In the genomic region with DNA sequence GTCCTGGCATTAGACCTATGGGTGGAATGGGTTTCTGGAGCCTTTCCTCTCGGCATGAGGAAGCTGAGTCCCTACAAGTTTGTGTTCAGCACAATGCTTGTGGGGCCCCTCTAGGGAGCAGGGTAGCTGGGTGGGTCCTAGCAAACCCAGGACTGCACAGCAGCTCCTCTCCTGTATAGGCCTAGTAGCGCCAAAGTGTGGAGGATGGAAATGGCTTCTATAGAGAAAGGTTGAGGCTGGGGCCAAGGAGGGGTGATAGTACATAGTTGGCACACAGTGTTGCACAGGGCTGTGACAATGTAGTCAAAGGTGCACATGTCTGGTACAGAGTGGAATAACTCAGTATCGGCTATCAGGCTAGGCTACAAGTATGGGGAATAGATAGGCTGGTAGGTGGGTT, we compare ENCODE assay signal across 7 mouse cellular contexts. TPM values are rescaled to one million over a fixed set of nuclear protein-coding genes. Genes with fewer than 3 reads are reported as not detected.
A peak's percentile ranks its signal among the peaks of the same experiment; 100 is the strongest.
DNase-seq lines count a peak whose midpoint lies in the region; ATAC-seq and TF ChIP-seq lines count a peak whose summit lies in the region.

No protein-coding gene starts in this region.

- ATAC-seq in forebrain, embryonic 14.5 days: no peak
- ATAC-seq in intestine, postnatal 0 days: no peak
- ATAC-seq in neural tube, embryonic 15.5 days (ENCODE audit: low FRiP score): no peak
- no peak for ATAC-seq in megakaryocyte progenitor cell, adult 5-6 weeks (replicated peaks; ENCODE audit: poor library complexity)

- no peaks in the 10 kb centered on the region for H3K79me2 ChIP-seq in liver, adult 2 months (ENCODE audit: control insufficient read depth, insufficient read depth, low read length)

- TF ChIP-seq POLR2A in liver, adult 2 months (IDR thresholded peaks at IDR 0.05; ENCODE audit: extremely low read depth, insufficient read depth, low read length): no peak

- H3K4me1 ChIP-seq in liver, adult 2 months (ENCODE audit: control insufficient read depth, insufficient read depth, low read length): no peaks in the 10 kb centered on the region
- peaks cover 29% of the 10 kb centered on the region for H3K4me1 ChIP-seq in forebrain, embryonic 14.5 days (ENCODE audit: control insufficient read depth, insufficient read depth, low read length)
- peaks cover 4% of the 10 kb centered on the region; the same call in 1 of the 2 replicates for H3K4me1 ChIP-seq in intestine, postnatal 0 days (replicated peaks; ENCODE audit: control insufficient read depth, insufficient read depth, low read length)
- peaks cover 51% of the 10 kb centered on the region for H3K4me1 ChIP-seq in neural tube, embryonic 15.5 days

- peak overlapping the region; percentile 22; the same call in 1 of the 2 replicates for H3K27ac ChIP-seq in liver, adult 2 months (replicated peaks; ENCODE audit: insufficient read depth, low read depth, low read length)
- H3K27ac ChIP-seq in forebrain, embryonic 14.5 days (ENCODE audit: low read depth, low read length): peak overlapping the region; percentile 87; the same call in 1 of the 2 replicates
- no peak overlapping the region for H3K27ac ChIP-seq in intestine, postnatal 0 days (ENCODE audit: low read depth, low read length)
- peak overlapping the region; percentile 87 for H3K27ac ChIP-seq in neural tube, embryonic 15.5 days (replicated peaks)

- H3K4me3 ChIP-seq in liver, adult 2 months (ENCODE audit: insufficient read depth, low read depth, low read length): peak overlapping the region; percentile 68
- peak overlapping the region; percentile 77 for H3K4me3 ChIP-seq in forebrain, embryonic 14.5 days (ENCODE audit: low read depth, low read length)
- no peak overlapping the region for H3K4me3 ChIP-seq in intestine, postnatal 0 days (ENCODE audit: low read depth, low read length)
- H3K4me3 ChIP-seq in neural tube, embryonic 15.5 days (replicated peaks): peak overlapping the region; percentile 76

- H3K36me3 ChIP-seq in liver, adult 2 months (ENCODE audit: control insufficient read depth, insufficient read depth, low read length): no peaks in the 10 kb centered on the region
- H3K36me3 ChIP-seq in forebrain, embryonic 14.5 days (ENCODE audit: control insufficient read depth, insufficient read depth, low read length): peaks cover 24% of the 10 kb centered on the region
- peaks cover 23% of the 10 kb centered on the region for H3K36me3 ChIP-seq in intestine, postnatal 0 days (ENCODE audit: control insufficient read depth, insufficient read depth)
- H3K36me3 ChIP-seq in neural tube, embryonic 15.5 days: peaks cover 22% of the 10 kb centered on the region

- no peak for DNase-seq in liver, adult 2 months (ENCODE audit: extremely low read depth, low read depth, low spot score)
- no peak for DNase-seq in liver
- no peak for DNase-seq in forebrain, embryonic 14.5 days (ENCODE audit: low spot score)
- no peak for DNase-seq in gastrocnemius, adult 8-10 months (ENCODE audit: low spot score in 2 of 2)

- TF ChIP-seq CTCF in liver, adult 2 months (IDR thresholded peaks at IDR 0.05; ENCODE audit: low read depth, low read length): no peak
- no peak for TF ChIP-seq CTCF in intestine, postnatal 0 days (IDR thresholded peaks at IDR 0.05; ENCODE audit: low read depth)

- H3K9me3 ChIP-seq in forebrain, embryonic 14.5 days (replicated peaks; ENCODE audit: control insufficient read depth, low read length): no peaks in the 10 kb centered on the region
- H3K9me3 ChIP-seq in intestine, postnatal 0 days (ENCODE audit: control insufficient read depth): no peaks in the 10 kb centered on the region
- H3K9me3 ChIP-seq in neural tube, embryonic 15.5 days (replicated peaks): no peaks in the 10 kb centered on the region

- whole genome bisulfite sequencing in liver, adult 2 months: 87% methylated on average over 3 of the region's 3 CpGs
- WGBS in forebrain, embryonic 14.5 days: 41% methylated on average over 3 of the region's 3 CpGs
- 68% methylated on average over 3 of the region's 3 CpGs for WGBS in intestine, postnatal 0 days
- WGBS in neural tube, embryonic 15.5 days: 57% methylated on average over 3 of the region's 3 CpGs

- H3K9ac ChIP-seq in liver, adult 2 months (ENCODE audit: low read depth, low read length): peak overlapping the region; percentile 50
- H3K9ac ChIP-seq in forebrain, embryonic 14.5 days (ENCODE audit: low read length): peak overlapping the region; percentile 90
- no peak overlapping the region for H3K9ac ChIP-seq in intestine, postnatal 0 days (ENCODE audit: low read depth, low read length)
- H3K9ac ChIP-seq in neural tube, embryonic 15.5 days (replicated peaks): peak overlapping the region; percentile 81

- no peaks in the 10 kb centered on the region for H3K27me3 ChIP-seq in liver, adult 2 months (ENCODE audit: control insufficient read depth, insufficient read depth, low read length)
- no peaks in the 10 kb centered on the region for H3K27me3 ChIP-seq in forebrain, embryonic 14.5 days (replicated peaks; ENCODE audit: control insufficient read depth, insufficient read depth, low read length)
- H3K27me3 ChIP-seq in intestine, postnatal 0 days (replicated peaks; ENCODE audit: control insufficient read depth, insufficient read depth, low read length): no peaks in the 10 kb centered on the region
- no peaks in the 10 kb centered on the region for H3K27me3 ChIP-seq in neural tube, embryonic 15.5 days (replicated peaks)

- peak overlapping the region; percentile 89 for H3K4me2 ChIP-seq in forebrain, embryonic 14.5 days (ENCODE audit: low read length)
- peak overlapping the region; percentile 100 for H3K4me2 ChIP-seq in intestine, postnatal 0 days (replicated peaks; ENCODE audit: low read depth)
- peak overlapping the region; percentile 88 for H3K4me2 ChIP-seq in neural tube, embryonic 15.5 days

RNA-seq across cellular contexts. Expression of gene Txnrd2, which starts 32.1 kb away (rescaled TPM):
- total RNA-seq in liver, adult 2 months (2014; rRNA removed): 23.9 and 30.9 TPM in 2 replicates
- polyA plus RNA-seq in liver, adult 2 months (2012; rRNA removed): 39.1 and 46.6 TPM in 2 replicates
- polyA plus RNA-seq in forebrain, embryonic 14.5 days (2014; fragmentation: Nextera tagmentation; extraction: Ambion mirVana): 22.0 and 23.5 TPM in 2 replicates
- polyA plus RNA-seq in intestine, postnatal 0 days (2015; fragmentation: Nextera tagmentation; extraction: Ambion mirVana): 24.8 and 25.0 TPM in 2 replicates
- polyA plus RNA-seq in neural tube, embryonic 15.5 days (2015; fragmentation: Nextera tagmentation; extraction: Ambion mirVana): 28.3 and 30.9 TPM in 2 replicates
- 10 to 100 TPM; 17.2 to 23.5 (median 21.3) TPM for total RNA-seq in gastrocnemius, adult 8-10 months (2022)
- total RNA-seq in megakaryocyte progenitor cell, adult 5-6 weeks (2015): 14.3 and 23.0 TPM in 2 replicates
- 12.5 and 20.6 TPM in 2 replicates for total RNA-seq in megakaryocyte progenitor cell, adult 5-6 weeks (2017)

RNA-seq across cellular contexts. Expression of gene Comt, which starts 32.6 kb away (rescaled TPM):
- total RNA-seq in liver, adult 2 months (2014; rRNA removed): 474 and 538 TPM in 2 replicates
- 779 and 1,223 TPM in 2 replicates for polyA plus RNA-seq in liver, adult 2 months (2012; rRNA removed)
- polyA plus RNA-seq in forebrain, embryonic 14.5 days (2014; fragmentation: Nextera tagmentation; extraction: Ambion mirVana): 54.6 and 71.9 TPM in 2 replicates
- polyA plus RNA-seq in intestine, postnatal 0 days (2015; fragmentation: Nextera tagmentation; extraction: Ambion mirVana): 103 and 107 TPM in 2 replicates
- polyA plus RNA-seq in neural tube, embryonic 15.5 days (2015; fragmentation: Nextera tagmentation; extraction: Ambion mirVana): 117 and 128 TPM in 2 replicates
- total RNA-seq in gastrocnemius, adult 8-10 months (2022): 10 to 100 TPM; 36.7 to 39.9 (median 38.5) TPM
- 42.8 and 55.1 TPM in 2 replicates for total RNA-seq in megakaryocyte progenitor cell, adult 5-6 weeks (2015)
- total RNA-seq in megakaryocyte progenitor cell, adult 5-6 weeks (2017): 42.3 and 47.1 TPM in 2 replicates

RNA-seq across cellular contexts. Expression of gene Arvcf, which starts 46.1 kb away (rescaled TPM):
- 14.1 and 18.5 TPM in 2 replicates for total RNA-seq in liver, adult 2 months (2014; rRNA removed)
- 17.1 and 18.4 TPM in 2 replicates for polyA plus RNA-seq in liver, adult 2 months (2012; rRNA removed)
- polyA plus RNA-seq in forebrain, embryonic 14.5 days (2014; fragmentation: Nextera tagmentation; extraction: Ambion mirVana): 46.8 and 47.8 TPM in 2 replicates
- polyA plus RNA-seq in intestine, postnatal 0 days (2015; fragmentation: Nextera tagmentation; extraction: Ambion mirVana): 9.3 and 9.6 TPM in 2 replicates
- polyA plus RNA-seq in neural tube, embryonic 15.5 days (2015; fragmentation: Nextera tagmentation; extraction: Ambion mirVana): 71.2 and 72.5 TPM in 2 replicates
- 10 to 100 TPM in 2 of 4 experiments, 1 to 10 TPM in 2; 7.8 to 12.7 (median 9.9) TPM for total RNA-seq in gastrocnemius, adult 8-10 months (2022)
- 0.20 and 1.2 TPM in 2 replicates for total RNA-seq in megakaryocyte progenitor cell, adult 5-6 weeks (2015)
- total RNA-seq in megakaryocyte progenitor cell, adult 5-6 weeks (2017): 0.83 and 7.9 TPM in 2 replicates

RNA-seq across cellular contexts. Expression of gene Tango2, which starts 46.2 kb away (rescaled TPM):
- total RNA-seq in liver, adult 2 months (2014; rRNA removed): 42.4 and 58.0 TPM in 2 replicates
- 52.6 and 57.1 TPM in 2 replicates for polyA plus RNA-seq in liver, adult 2 months (2012; rRNA removed)
- 78.7 and 81.3 TPM in 2 replicates for polyA plus RNA-seq in forebrain, embryonic 14.5 days (2014; fragmentation: Nextera tagmentation; extraction: Ambion mirVana)
- 78.6 and 85.2 TPM in 2 replicates for polyA plus RNA-seq in intestine, postnatal 0 days (2015; fragmentation: Nextera tagmentation; extraction: Ambion mirVana)
- polyA plus RNA-seq in neural tube, embryonic 15.5 days (2015; fragmentation: Nextera tagmentation; extraction: Ambion mirVana): 98.7 and 115 TPM in 2 replicates
- total RNA-seq in gastrocnemius, adult 8-10 months (2022): 10 to 100 TPM; 29.9 to 53.4 (median 43.1) TPM
- total RNA-seq in megakaryocyte progenitor cell, adult 5-6 weeks (2015): 20.5 and 21.7 TPM in 2 replicates
- 7.6 and 8.6 TPM in 2 replicates for total RNA-seq in megakaryocyte progenitor cell, adult 5-6 weeks (2017)
